In genomic region chr9:123520735-123521134, GRCm38 (mm10) we compare ENCODE assay signal across 17 mouse cellular contexts.
"Had no signal": no experiment of that assay in that cellular context is flagged by ENCODE, and none has a peak within 500 bp of the region (broad histone marks: within the 10 kb centered on the region; RNA-seq: fewer than 3 reads in every experiment).

No protein-coding gene starts in this region.

- H3K9me3 ChIP-seq: liver, embryonic 15.5 days; midbrain, embryonic 12.5 days; neural tube, embryonic 13.5 days had no signal

- H3K9ac ChIP-seq: liver, embryonic 15.5 days; lung, embryonic 14.5 days; midbrain, embryonic 12.5 days; neural tube, embryonic 13.5 days had no signal

- H3K4me2 ChIP-seq: liver, embryonic 11.5 days; liver, embryonic 15.5 days; lung, embryonic 14.5 days; midbrain, embryonic 12.5 days; neural tube, embryonic 13.5 days had no signal

- DNase-seq: kidney, adult 18-20 months; kidney, postnatal 4 days; left cerebral cortex, postnatal 4 days; lung, postnatal 10 days; lung, postnatal 4 days; retina, postnatal 1 day; right cerebral cortex, postnatal 4 days; thymus, adult 2 months; thymus, postnatal 25 days had no signal

- H3K4me1 ChIP-seq: midbrain, embryonic 12.5 days had no signal

- H3K27me3 ChIP-seq: liver, embryonic 15.5 days; midbrain, embryonic 12.5 days; neural tube, embryonic 13.5 days had no signal

- ATAC-seq: midbrain, embryonic 16.5 days had no signal

- H3K4me3 ChIP-seq: layer of hippocampus, adult 2 months; liver, embryonic 15.5 days; midbrain, embryonic 12.5 days; neural tube, embryonic 13.5 days had no signal

- H3K27ac ChIP-seq: kidney, postnatal 0 days; layer of hippocampus, adult 2 months; liver, embryonic 15.5 days; midbrain, embryonic 12.5 days; neural tube, embryonic 13.5 days had no signal
